Mouse (Mus musculus): Measurements from ENCODE around the gene Gm20388. TPM values are rescaled to one million over a fixed set of nuclear protein-coding genes. Genes with fewer than 3 reads are reported as not detected.

Gene Gm20388
- polyA plus RNA-seq, 1 experiment from 2014 or later, result not detected

DNA sequence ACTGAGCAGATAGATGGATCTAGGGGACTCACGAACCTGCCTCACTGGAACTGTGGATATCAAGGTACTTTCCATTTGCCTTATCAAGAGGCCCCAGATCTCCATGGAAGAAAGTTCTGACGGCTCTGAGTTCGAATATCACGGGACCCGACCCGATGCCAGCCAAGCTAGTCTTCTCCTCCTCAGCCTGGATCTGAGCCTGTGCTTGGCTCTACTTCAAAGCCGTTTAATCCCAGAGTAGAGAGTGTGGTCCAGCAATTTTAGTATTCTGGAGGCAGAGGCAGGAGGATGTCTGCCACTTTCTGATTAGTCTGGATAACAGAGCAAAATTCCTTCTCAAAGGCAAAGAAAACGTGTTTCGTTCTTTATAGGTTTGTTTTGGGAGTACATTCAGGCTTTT, 1024.0 kb downstream of the Gm20388 start:
- Histone ChIP-seq H3K4me1 (replicated peaks; ENCODE audit: control insufficient read depth, insufficient read depth, low read length) (no peaks in the 10 kb centered on the region), H3K36me3 (replicated peaks; ENCODE audit: control insufficient read depth, insufficient read depth) (no peaks in the 10 kb centered on the region), H3K9ac (no peak overlapping the region), H3K27me3 (ENCODE audit: control insufficient read depth, insufficient read depth, low read length) (peaks cover 27% of the 10 kb centered on the region), H3K4me3 (replicated peaks; ENCODE audit: low read length) (no peak overlapping the region), H3K4me2 (replicated peaks) (no peak overlapping the region), H3K9me3 (ENCODE audit: control insufficient read depth, low read length) (no peaks in the 10 kb centered on the region), H3K27ac (no peak overlapping the region)
- ATAC-seq (ENCODE audit: low FRiP score) (no peak), DNase-seq (ENCODE audit: low spot score) (no peak)
- WGBS, result 89% methylated on average over 9 of the region's 9 CpGs

DNA sequence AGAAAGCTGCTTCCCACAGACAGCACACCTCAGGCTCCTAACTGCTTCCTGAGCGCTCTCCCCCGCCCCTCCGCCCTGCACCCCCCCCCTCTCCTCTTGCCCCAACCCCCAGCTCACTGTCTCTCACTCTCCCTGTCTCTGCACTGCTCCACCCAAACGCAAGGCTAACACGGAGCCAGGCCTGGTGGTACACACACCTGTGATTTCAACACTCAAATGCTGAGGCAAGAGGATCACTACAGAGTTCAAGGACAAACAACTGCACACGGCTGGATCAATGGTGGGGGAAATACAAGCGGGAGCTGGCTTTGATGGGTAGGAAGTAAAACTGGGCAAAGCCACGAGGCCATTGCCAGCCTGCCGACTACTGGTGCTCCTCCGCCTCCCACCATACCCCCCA, 1026.0 kb downstream of the Gm20388 start:
- ATAC-seq (ENCODE audit: low FRiP score), result no peak
- H3K9ac ChIP-seq, result no peak overlapping the region
- no peaks in the 10 kb centered on the region for H3K36me3 ChIP-seq (replicated peaks; ENCODE audit: control insufficient read depth, insufficient read depth)
- no peak overlapping the region for H3K4me2 ChIP-seq (replicated peaks)
- no peak overlapping the region for H3K27ac ChIP-seq
- no peak for DNase-seq (ENCODE audit: low spot score)
- H3K27me3 ChIP-seq (ENCODE audit: control insufficient read depth, insufficient read depth, low read length), result peaks cover 27% of the 10 kb centered on the region
- H3K4me3 ChIP-seq (replicated peaks; ENCODE audit: low read length), result no peak overlapping the region
- H3K4me1 ChIP-seq (replicated peaks; ENCODE audit: control insufficient read depth, insufficient read depth, low read length), result no peaks in the 10 kb centered on the region
- no peaks in the 10 kb centered on the region for H3K9me3 ChIP-seq (ENCODE audit: control insufficient read depth, low read length)
- 75% methylated on average over 8 of the region's 10 CpGs for WGBS

GRCm38 (mm10) chr8:120937474-120937873, 1026.8 kb downstream of the Gm20388 start:
- no peak for DNase-seq (ENCODE audit: low spot score)
- H3K27me3 ChIP-seq (ENCODE audit: control insufficient read depth, insufficient read depth, low read length), result peaks cover 27% of the 10 kb centered on the region
- no peaks in the 10 kb centered on the region for H3K9me3 ChIP-seq (ENCODE audit: control insufficient read depth, low read length)
- no peak overlapping the region for H3K4me2 ChIP-seq (replicated peaks)
- no peak overlapping the region for H3K4me3 ChIP-seq (replicated peaks; ENCODE audit: low read length)
- no peaks in the 10 kb centered on the region for H3K4me1 ChIP-seq (replicated peaks; ENCODE audit: control insufficient read depth, insufficient read depth, low read length)
- ATAC-seq (ENCODE audit: low FRiP score), result no peak
- no peak overlapping the region for H3K27ac ChIP-seq
- 47% methylated on average over 9 of the region's 9 CpGs for WGBS
- no peak overlapping the region for H3K9ac ChIP-seq
- no peaks in the 10 kb centered on the region for H3K36me3 ChIP-seq (replicated peaks; ENCODE audit: control insufficient read depth, insufficient read depth)

- Histone ChIP-seq H3K27ac (no peak overlapping the region), H3K9ac (no peak overlapping the region), H3K4me1 (replicated peaks; ENCODE audit: control insufficient read depth, insufficient read depth, low read length) (no peaks in the 10 kb centered on the region), H3K9me3 (ENCODE audit: control insufficient read depth, low read length) (no peaks in the 10 kb centered on the region), H3K36me3 (replicated peaks; ENCODE audit: control insufficient read depth, insufficient read depth) (no peaks in the 10 kb centered on the region), H3K27me3 (ENCODE audit: control insufficient read depth, insufficient read depth, low read length) (peaks cover 22% of the 10 kb centered on the region), H3K4me3 (replicated peaks; ENCODE audit: low read length) (no peak overlapping the region), H3K4me2 (replicated peaks) (no peak overlapping the region)
- DNase-seq (ENCODE audit: low spot score) (no peak), ATAC-seq (ENCODE audit: low FRiP score) (no peak)
- 24% methylated on average over 12 of the region's 12 CpGs for WGBS
Measured at GRCm38 (mm10) chr8:120940287-120940686, 1029.6 kb downstream of the Gm20388 start.

GRCm38 (mm10) chr8:120947240-120947639, 1036.6 kb downstream of the Gm20388 start:
- Histone ChIP-seq H3K27me3 (ENCODE audit: control insufficient read depth, insufficient read depth, low read length) (peaks cover 3% of the 10 kb centered on the region; the same call in 1 of the 2 replicates), H3K4me1 (replicated peaks; ENCODE audit: control insufficient read depth, insufficient read depth, low read length) (no peaks in the 10 kb centered on the region), H3K36me3 (replicated peaks; ENCODE audit: control insufficient read depth, insufficient read depth) (no peaks in the 10 kb centered on the region), H3K4me2 (replicated peaks) (no peak overlapping the region), H3K9me3 (ENCODE audit: control insufficient read depth, low read length) (no peaks in the 10 kb centered on the region), H3K4me3 (replicated peaks; ENCODE audit: low read length) (no peak overlapping the region), H3K9ac (no peak overlapping the region), H3K27ac (no peak overlapping the region)
- 68% methylated on average over 10 of the region's 10 CpGs for WGBS
- no peak for DNase-seq (ENCODE audit: low spot score)
- ATAC-seq (ENCODE audit: low FRiP score), result no peak

DNA sequence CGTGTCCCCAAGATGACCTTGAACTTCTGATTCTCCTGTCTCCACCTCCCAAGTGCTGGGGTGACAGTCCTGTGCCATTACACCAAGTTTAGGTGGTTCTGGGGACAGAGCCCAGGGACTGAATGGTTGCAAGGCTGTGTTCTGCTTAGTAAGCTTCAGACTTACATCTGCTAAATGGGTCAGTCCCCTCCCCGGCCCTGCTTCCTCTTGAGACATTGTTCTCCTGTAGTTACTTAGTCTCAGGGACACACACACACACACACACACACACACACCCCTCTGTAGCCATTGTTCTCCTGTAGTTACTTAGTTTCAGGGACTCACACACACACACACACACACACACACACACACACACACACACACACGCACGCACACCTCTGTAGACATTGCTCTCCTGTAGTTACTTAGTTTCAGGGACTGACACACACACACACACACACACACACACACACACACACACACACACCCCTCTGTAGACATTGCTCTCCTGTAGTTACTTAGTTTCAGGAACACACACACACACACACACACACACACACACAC, 1037.5 kb downstream of the Gm20388 start:
- no peak for ATAC-seq (ENCODE audit: low FRiP score)
- Histone ChIP-seq H3K36me3 (replicated peaks; ENCODE audit: control insufficient read depth, insufficient read depth) (no peaks in the 10 kb centered on the region), H3K4me1 (replicated peaks; ENCODE audit: control insufficient read depth, insufficient read depth, low read length) (no peaks in the 10 kb centered on the region), H3K4me2 (replicated peaks) (no peak overlapping the region), H3K9me3 (ENCODE audit: control insufficient read depth, low read length) (no peaks in the 10 kb centered on the region), H3K27ac (no peak overlapping the region), H3K4me3 (replicated peaks; ENCODE audit: low read length) (no peak overlapping the region), H3K9ac (no peak overlapping the region), H3K27me3 (ENCODE audit: control insufficient read depth, insufficient read depth, low read length) (peaks cover 3% of the 10 kb centered on the region; the same call in 1 of the 2 replicates)
- WGBS, result 83% methylated on average over 2 of the region's 4 CpGs
- no peak for DNase-seq (ENCODE audit: low spot score)

- H3K27ac ChIP-seq, result no peak overlapping the region
- H3K4me3 ChIP-seq (replicated peaks; ENCODE audit: low read length), result no peak overlapping the region
- H3K4me2 ChIP-seq (replicated peaks), result no peak overlapping the region
- H3K27me3 ChIP-seq (ENCODE audit: control insufficient read depth, insufficient read depth, low read length), result peaks cover 3% of the 10 kb centered on the region; the same call in 1 of the 2 replicates
- ATAC-seq (ENCODE audit: low FRiP score) (no peak), DNase-seq (ENCODE audit: low spot score) (no peak)
- H3K9ac ChIP-seq, result no peak overlapping the region
- H3K9me3 ChIP-seq (ENCODE audit: control insufficient read depth, low read length), result no peaks in the 10 kb centered on the region
- no peaks in the 10 kb centered on the region for H3K36me3 ChIP-seq (replicated peaks; ENCODE audit: control insufficient read depth, insufficient read depth)
- no peaks in the 10 kb centered on the region for H3K4me1 ChIP-seq (replicated peaks; ENCODE audit: control insufficient read depth, insufficient read depth, low read length)
- 56% methylated on average over 25 of the region's 25 CpGs for WGBS
Measured at GRCm38 (mm10) chr8:120948620-120949491, 1038.2 kb downstream of the Gm20388 start.

DNA sequence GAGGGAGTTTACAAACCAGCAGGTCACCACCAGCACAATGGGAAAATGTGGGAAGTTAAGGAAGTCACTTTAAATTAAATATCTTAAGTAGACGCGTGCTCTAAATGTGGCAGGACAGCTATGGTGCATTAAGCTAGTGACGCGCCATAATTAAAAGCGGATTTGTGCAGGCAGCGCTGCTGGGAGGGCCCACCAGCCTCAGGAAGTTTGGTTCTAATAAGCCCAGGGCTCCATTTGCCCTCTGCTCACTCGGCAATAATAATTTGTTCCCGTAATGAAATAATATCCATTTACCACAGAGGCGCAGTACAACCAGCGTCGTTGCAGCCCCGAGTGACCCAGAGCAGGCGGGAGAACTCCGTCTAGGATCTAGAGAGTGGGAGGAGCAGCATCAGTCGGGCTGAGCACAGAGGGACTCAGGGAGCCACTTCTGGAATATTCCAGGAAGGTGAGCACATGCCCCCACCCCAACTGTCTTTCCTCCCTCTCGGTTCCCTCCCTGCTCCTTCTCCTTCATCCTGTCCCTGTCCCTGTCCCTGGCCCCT, 1040.1 kb downstream of the Gm20388 start:
- 0 out of 2 replicates have a peak overlapping the region, but pooled peaks have one; percentile 7 for H3K4me2 ChIP-seq (replicated peaks)
- no peak overlapping the region for H3K9ac ChIP-seq
- no peaks in the 10 kb centered on the region for H3K4me1 ChIP-seq (replicated peaks; ENCODE audit: control insufficient read depth, insufficient read depth, low read length)
- H3K9me3 ChIP-seq (ENCODE audit: control insufficient read depth, low read length), result no peaks in the 10 kb centered on the region
- 33% methylated on average over 16 of the region's 16 CpGs for WGBS
- H3K4me3 ChIP-seq (replicated peaks; ENCODE audit: low read length), result no peak overlapping the region
- ATAC-seq (ENCODE audit: low FRiP score) (no peak), DNase-seq (ENCODE audit: low spot score) (no peak)
- no peak overlapping the region for H3K27ac ChIP-seq
- H3K27me3 ChIP-seq (ENCODE audit: control insufficient read depth, insufficient read depth, low read length), result peaks cover 3% of the 10 kb centered on the region; the same call in 1 of the 2 replicates
- H3K36me3 ChIP-seq (replicated peaks; ENCODE audit: control insufficient read depth, insufficient read depth), result no peaks in the 10 kb centered on the region

- 8% methylated on average over 8 of the region's 8 CpGs for WGBS
- Histone ChIP-seq H3K27me3 (ENCODE audit: control insufficient read depth, insufficient read depth, low read length) (peaks cover 56% of the 10 kb centered on the region), H3K4me1 (replicated peaks; ENCODE audit: control insufficient read depth, insufficient read depth, low read length) (no peaks in the 10 kb centered on the region), H3K4me2 (replicated peaks) (no peak overlapping the region), H3K36me3 (replicated peaks; ENCODE audit: control insufficient read depth, insufficient read depth) (no peaks in the 10 kb centered on the region), H3K27ac (no peak overlapping the region), H3K4me3 (replicated peaks; ENCODE audit: low read length) (no peak overlapping the region), H3K9me3 (ENCODE audit: control insufficient read depth, low read length) (no peaks in the 10 kb centered on the region), H3K9ac (no peak overlapping the region)
- ATAC-seq (ENCODE audit: low FRiP score) (no peak), DNase-seq (ENCODE audit: low spot score) (no peak)
Measured at GRCm38 (mm10) chr8:120959470-120959891, 1048.8 kb downstream of the Gm20388 start.
